Mouse (Mus musculus): ENCODE results near the gene Rbpjl.

DNA sequence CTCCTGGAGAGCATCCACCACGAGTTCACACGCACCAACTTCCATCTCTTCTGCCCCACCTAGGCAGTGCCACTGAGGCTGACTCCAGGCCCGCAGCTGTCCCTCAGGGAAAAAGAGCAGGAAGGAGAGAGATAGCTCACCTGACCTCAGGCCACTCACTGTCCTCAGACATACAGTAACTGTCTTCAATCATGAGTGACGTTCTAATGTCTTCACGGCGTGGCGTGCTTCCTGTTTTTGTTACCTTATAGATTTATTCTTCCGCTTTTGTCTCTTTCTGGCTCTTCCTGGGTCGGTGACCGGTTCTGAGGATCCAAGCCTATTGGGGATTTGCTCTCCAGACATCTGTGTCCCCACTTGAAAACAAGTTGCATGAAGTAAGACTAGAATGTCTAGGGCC lies 11.6 kb downstream of the Rbpjl start:
- TF ChIP-seq CTCF (IDR thresholded peaks at IDR 0.05; ENCODE audit: extremely low read depth, insufficient read length, insufficient replicate concordance, low read depth, low read length) (no peak), POLR2A (IDR thresholded peaks at IDR 0.05; ENCODE audit: low read depth, low read length) (no peak)
